Mouse (Mus musculus) monocyte, adult 2 months (primary cell): ENCODE data around the gene Cartpt.
"Not testable (repeated sequence)": the region's sequence is repeated elsewhere in the genome, so short reads cannot be mapped to it uniquely, and the experiment has no call there.

Experiments
- DNase-seq, 2 experiments: peaks; one replicate each; pipeline ENCODE4 v3.0.0; 2022; ENCODE audit warnings: low spot score in 2 of 2, low read depth in 1 of 2

Cartpt gene

DNA sequence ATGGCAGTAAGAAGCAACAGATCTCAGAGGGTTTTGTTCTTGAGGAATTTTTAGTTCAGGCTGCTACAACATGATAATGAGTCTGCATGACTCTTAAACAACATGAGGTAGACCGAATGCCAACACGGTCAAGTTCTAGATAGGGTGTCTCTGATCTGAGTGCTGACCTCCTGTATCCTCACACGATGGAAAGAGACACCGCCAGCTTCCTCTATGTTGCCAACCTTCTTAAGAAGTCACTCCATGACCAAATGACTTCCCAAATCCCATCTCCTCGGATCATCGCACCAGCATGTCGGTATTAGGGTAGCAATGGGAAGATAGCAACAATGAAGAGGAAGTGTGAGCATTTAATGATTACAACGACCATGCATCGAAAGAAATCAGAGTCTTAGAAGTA lies 43.6 kb downstream of the Cartpt start:
- no peak for DNase-seq

DNA sequence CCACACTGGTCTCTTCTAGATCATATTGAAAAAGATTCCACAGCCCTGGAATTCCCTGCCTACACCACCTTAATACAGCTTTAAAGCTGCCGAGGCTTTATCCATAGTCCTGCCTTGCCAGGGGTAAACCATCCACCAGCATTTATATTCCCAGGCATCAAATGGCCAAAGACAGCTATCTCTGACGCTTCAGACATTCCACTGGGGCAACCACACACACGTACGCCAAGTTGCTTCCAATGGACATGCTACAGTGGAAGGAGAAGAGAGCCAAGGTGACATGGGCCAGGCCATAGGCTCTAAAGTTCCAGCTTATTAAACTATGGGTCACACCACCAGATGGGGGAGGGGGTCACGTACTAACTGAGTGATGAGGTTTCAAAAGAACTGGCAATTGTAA lies 45.7 kb downstream of the Cartpt start:
- DNase-seq, result no peak

DNA sequence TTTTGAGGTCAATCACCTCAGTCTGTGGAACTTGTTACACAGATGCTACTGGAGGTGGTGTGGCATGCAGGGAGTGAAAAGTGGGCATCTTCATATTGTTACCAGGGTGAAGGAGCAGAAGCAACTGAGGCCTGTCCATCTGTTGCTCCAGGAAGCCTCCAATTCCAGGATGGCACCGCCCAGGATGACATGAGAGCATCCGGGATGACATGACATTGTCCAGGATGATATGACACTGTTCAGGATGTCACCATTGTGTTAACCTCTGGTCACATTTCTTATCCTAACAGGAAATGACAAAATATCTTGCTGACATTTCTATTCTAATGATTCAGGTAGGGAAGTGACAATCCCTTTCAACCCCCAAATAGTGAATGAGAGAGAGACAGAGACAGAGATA lies 47.8 kb downstream of the Cartpt start:
- no peak for DNase-seq

DNA sequence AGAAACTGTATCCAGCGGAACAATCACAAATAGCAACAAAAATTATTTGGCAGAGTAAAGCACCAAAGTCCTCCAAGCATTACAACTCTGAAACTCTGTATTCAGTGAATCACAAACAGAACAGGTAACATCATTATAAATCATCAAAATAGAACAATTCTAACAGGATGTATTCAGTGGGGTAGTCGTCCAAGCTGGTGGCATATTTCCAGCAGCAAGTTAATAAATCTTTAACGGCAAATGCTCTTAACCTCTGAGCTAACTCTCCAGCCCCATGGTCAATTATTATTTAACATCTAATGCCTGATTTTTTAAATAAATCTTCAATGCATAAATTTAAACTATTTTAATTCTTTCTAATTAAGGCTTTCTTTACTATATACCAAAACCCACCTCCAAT lies 48.5 kb downstream of the Cartpt start:
- not testable (repeated sequence) for DNase-seq

DNA sequence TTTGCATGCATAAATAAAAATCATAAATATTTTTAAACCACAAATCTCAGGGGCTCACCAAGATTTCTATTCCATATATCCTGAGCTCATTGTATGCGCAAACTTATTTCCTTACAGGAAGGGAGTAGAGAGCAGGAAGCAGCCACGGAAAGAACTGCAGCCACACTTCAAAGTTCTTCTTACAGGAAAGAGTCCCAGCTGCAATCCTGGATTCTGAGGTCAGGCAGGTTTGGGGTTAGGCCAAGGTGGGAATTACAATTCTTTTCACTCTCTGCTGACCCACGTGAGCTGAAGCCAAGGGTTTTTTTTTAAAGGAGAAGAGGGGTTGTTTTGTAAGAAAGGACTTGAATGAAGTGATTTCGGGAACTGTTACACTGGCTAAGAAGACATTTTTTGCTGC lies 49.9 kb downstream of the Cartpt start:
- DNase-seq, result no peak

DNA sequence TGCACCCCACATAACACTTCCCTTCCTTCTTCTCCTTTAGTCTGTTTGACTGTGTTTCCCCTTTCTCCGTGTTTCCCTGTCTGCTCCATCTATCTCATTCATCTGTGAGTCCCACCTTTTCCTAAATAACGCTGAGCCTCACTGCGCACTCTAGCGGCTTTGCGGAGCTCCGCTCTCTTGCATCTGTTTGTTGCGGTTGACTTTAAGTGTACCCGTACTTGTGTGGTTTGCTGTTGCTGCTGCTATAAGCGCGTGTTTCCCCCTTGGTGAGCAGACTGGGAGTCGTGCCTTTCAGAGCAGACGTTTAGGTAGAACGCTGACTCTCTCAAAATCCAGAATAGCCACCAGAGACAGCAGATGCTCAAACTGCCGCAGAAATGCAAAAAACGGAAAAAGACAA lies 51.3 kb downstream of the Cartpt start:
- DNase-seq, result no peak
